Mouse (Mus musculus) colon, adult 2 months (tissue): ENCODE data around the gene Noxa1. TPM values are rescaled to one million over a fixed set of nuclear protein-coding genes. Genes with fewer than 3 reads are reported as not detected.

Source experiments
- polyA plus RNA-seq: library from polyadenylated mRNA; depleted of rRNA; stranded (reverse); fragments of >200 nt; gene quantifications from 2 replicates; pipeline ENCODE4 v1.2.3, GENCODE M21; 2012; rRNA removed

The Noxa1 gene
- polyA plus RNA-seq = 82.7 and 117 TPM in 2 replicates

DNA sequence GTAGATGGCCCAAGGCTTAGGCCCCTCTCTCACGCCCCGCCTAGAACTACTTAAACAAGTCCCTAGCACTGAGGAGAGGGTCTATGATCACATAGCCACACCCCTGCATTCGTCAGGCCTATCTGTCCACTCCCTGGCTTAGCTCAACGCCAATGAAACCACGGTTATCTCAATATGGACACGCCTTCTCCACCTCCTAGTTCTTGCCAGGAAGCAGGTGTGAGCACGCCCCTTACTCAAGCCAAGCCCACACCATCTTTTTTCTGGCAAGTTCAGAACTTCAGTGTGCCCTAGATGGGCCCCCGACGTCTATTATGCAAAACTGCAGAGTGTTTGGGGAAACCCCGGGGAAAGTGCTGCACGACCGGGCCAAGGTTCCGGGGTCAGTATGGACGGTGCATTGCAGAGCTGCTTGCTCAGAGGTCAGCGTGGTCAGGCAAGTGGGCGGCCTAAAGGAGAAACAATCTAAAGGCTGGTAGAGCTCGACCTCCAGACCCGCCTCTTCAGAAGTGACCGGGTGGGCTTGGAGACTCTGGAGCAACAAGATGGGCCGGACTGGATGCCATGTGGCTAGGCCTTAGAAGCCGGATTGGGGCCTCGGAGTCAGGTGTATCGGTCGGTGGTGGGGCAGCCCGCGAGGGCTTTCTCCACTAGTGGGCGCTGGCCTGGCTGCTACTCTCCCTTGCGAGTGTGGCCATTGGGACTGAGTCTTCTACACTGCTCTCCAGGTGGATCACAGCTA lies at the start of gene Noxa1:
Noxa1 (minus strand) TSS at position 41 of the 742 bp plus-strand sequence.

GRCm38 (mm10) chr2:25080076-25080475 lies 14.9 kb downstream of the Noxa1 start, which contains the start of gene Entpd8:
Entpd8 (plus strand) TSS chr2:25080304.

DNA sequence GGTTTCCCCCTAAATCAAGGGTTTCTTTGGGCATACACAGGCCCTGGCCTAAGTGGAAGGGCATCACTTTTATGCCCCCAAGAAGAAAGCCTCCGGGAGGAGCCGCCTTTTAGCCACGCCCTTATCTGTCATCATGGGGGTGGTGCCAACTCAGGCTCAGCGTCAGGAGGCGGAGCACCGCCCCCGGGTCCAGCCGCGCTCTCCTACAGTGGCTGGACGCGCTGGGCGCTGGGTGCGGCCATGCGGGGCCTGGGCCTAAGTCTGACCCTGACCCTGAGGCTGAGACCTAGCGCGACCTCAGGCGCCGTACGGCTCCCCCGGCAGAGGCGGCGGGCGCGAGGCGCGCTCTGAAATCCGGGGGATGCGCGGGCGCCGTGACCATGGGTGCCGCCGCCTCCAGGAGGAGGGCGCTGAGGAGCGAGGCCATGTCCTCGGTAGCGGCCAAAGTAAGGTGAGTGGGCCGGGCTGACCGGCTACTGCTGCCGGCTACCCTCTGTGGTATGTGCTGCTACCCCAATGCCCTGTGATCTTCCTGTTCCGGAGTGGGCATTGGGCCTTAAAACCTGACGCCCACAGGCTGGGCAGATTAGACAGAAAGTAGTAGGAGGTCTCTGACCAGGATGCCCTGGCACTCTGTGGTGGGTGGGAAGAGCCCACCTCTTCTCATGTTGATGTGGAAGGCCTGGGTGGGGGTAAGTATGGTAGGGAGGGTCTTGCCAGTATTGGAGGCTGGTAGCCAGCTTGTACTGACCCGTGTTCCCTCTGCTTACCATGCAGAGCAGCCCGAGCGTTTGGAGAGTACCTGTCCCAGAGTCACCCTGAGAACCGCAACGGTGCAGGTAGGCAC lies 40.5 kb downstream of the Noxa1 start, which contains the start of gene Nsmf:
Nsmf (plus strand) TSS at position 135 of the 847 bp plus-strand sequence.

Other genes starting within 250 kb of the Noxa1 start
- gene Ehmt1, start 175.5 kb downstream of the Noxa1 start, polyA plus RNA-seq = 45.7 and 53.8 TPM in 2 replicates
- 267 and 362 TPM in 2 replicates for gene Arrdc1, start 159.9 kb downstream of the Noxa1 start, polyA plus RNA-seq
- gene Zmynd19, start 145.4 kb downstream of the Noxa1 start, polyA plus RNA-seq = 5.0 and 5.2 TPM in 2 replicates
- 11.0 and 12.1 TPM in 2 replicates for gene Dph7, start 132.7 kb downstream of the Noxa1 start, polyA plus RNA-seq
- 25.2 and 27.7 TPM in 2 replicates for gene Mrpl41, start 120.1 kb downstream of the Noxa1 start, polyA plus RNA-seq
- 11.7 and 11.8 TPM in 2 replicates for gene Pnpla7, start 119.1 kb downstream of the Noxa1 start, polyA plus RNA-seq
- gene Nsmf, start 40.8 kb downstream of the Noxa1 start, polyA plus RNA-seq = 234 and 268 TPM in 2 replicates
- gene Entpd8, start 14.8 kb downstream of the Noxa1 start, polyA plus RNA-seq = 240 and 325 TPM in 2 replicates
- 38.5 and 40.0 TPM in 2 replicates for gene Nrarp, start 85.6 kb upstream of the Noxa1 start, polyA plus RNA-seq
- gene Tor4a, start 101.7 kb upstream of the Noxa1 start, polyA plus RNA-seq = 73.5 and 77.4 TPM in 2 replicates
- gene Nelfb, start 116.3 kb upstream of the Noxa1 start, polyA plus RNA-seq = 58.5 and 62.9 TPM in 2 replicates
- gene Stpg3, start 119.5 kb upstream of the Noxa1 start, polyA plus RNA-seq = 0.19 TPM in 1 of 2 replicates, not detected in the other
- 0.10 TPM in 1 of 2 replicates, not detected in the other for gene Fam166a, start 123.6 kb upstream of the Noxa1 start, polyA plus RNA-seq
- 680 and 930 TPM in 2 replicates for gene Tubb4b, start 129.6 kb upstream of the Noxa1 start, polyA plus RNA-seq
- 0.06 TPM in 1 of 2 replicates, not detected in the other for gene Slc34a3, start 139.2 kb upstream of the Noxa1 start, polyA plus RNA-seq
- not detected in 2 replicates for gene Rnf224, start 141.6 kb upstream of the Noxa1 start, polyA plus RNA-seq
- gene Rnf208, start 147.1 kb upstream of the Noxa1 start, polyA plus RNA-seq = 17.8 and 19.3 TPM in 2 replicates
- gene Cysrt1, start 147.3 kb upstream of the Noxa1 start, polyA plus RNA-seq = 0.41 TPM in 1 of 2 replicates, not detected in the other
- gene AL732309.1, start 151.7 kb upstream of the Noxa1 start, polyA plus RNA-seq = 26.9 and 28.8 TPM in 2 replicates
- gene Tmem203, start 160.3 kb upstream of the Noxa1 start, polyA plus RNA-seq = 39.1 and 59.2 TPM in 2 replicates
- gene Tprn, start 167.5 kb upstream of the Noxa1 start, polyA plus RNA-seq = 194 and 199 TPM in 2 replicates
- gene Ssna1, start 177.3 kb upstream of the Noxa1 start, polyA plus RNA-seq = 68.4 and 69.1 TPM in 2 replicates
- 80.9 and 85.4 TPM in 2 replicates for gene Anapc2, start 177.3 kb upstream of the Noxa1 start, polyA plus RNA-seq
- not detected in 2 replicates for gene Tmem210, start 193.0 kb upstream of the Noxa1 start, polyA plus RNA-seq
- 197 and 281 TPM in 2 replicates for gene Lrrc26, start 194.8 kb upstream of the Noxa1 start, polyA plus RNA-seq
- 1.5 TPM in 2 replicates for gene Grin1, start 224.0 kb upstream of the Noxa1 start, polyA plus RNA-seq
- 15.6 and 17.3 TPM in 2 replicates for gene Man1b1, start 237.2 kb upstream of the Noxa1 start, polyA plus RNA-seq